Mouse (Mus musculus) yolk sac, embryonic 10.5 days (tissue): Measurements from ENCODE around the gene Cdk8.

Source experiments
- DNase-seq: peaks from one replicate; pipeline ENCODE4 v3.0.0-alpha.2; 2017; ENCODE audit warnings: low spot score

The Cdk8 gene

DNA sequence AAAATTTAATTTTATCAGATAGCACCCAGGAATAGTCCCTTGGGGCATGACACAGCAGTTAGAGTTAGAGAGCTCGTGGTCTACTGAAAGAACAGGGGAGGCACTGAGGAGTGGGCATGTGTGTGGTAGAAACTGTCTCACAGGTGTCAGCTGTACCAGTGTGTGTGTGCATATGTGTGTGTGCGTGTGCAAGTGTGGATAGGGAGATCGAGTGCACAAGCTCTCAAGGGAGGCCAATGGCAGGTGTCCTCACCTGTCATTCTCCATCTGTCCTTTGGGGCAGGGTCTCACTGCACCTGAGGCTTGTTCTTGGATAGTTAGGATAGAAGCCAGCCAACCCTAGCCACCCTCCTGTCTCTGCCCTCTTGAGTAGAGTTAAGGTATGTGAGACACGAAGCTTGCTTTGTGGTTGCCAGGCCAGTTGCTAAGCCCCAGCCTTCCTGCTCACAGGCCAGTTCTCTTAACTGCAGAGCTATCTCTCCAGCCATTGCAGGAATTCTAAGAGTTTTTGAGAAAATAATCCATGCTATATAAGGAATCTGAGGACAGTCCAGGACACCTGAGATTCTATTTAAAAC, 50.3 kb downstream of the Cdk8 start:
- DNase-seq = no peak

DNA sequence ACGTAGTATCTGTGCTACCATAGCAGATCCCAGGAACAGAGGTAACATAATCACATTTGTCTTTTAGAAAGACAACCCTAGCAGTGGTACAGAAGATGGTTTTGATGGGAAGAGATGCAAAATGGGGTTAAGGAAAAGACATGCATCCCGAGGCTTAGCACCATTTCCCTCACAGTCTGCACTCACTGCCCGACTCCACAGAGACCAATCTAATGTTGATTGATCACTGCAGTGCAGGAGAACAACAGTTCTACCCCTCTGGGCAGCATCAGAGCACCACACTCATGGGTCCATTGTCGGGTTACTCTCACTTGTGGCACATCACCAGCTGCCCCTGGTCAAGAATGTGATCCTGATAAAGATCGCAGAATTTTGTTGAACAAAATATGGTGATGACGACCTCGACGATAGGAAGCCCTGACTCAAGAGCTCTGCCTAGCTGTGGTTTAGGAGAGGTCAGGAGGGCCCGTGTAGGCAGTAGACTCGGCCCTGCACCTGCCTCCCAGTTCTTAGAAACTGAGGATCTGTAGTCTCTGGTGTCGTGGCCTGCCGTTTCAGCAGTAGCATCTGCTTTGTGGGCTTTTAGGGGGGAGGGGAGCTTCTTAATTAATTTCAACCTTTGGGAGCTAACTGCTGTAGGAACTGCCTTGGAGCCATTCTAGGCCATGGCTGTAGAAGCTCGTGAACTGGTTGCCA, 51.0 kb downstream of the Cdk8 start:
- no peak for DNase-seq

DNA sequence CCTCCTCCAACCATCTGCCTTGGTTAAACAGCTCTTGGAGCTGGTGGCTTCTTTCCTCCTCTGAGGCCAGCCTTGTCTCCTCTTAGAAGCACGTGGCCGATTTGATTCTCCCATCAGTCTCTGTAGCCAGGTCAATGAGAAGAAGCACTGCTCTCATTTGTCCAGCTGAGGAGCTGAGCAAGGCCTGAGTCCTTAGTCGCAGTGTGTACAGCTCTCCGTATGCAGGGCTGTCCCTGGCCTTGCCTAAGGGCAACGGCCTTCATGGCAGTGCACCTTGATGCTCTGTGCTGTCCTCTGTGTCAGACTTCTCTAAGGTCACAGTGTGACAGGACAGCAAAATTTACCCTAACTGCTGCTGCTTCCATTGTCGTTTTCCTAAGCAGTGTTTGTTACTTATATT, 52.9 kb downstream of the Cdk8 start:
- DNase-seq = no peak

- DNase-seq = no peak
Measured at GRCm38 (mm10) chr5:146287416-146287815, 56.4 kb downstream of the Cdk8 start.

GRCm38 (mm10) chr5:146288048-146288501, 57.0 kb downstream of the Cdk8 start:
- DNase-seq = no peak

- peak; percentile 78 for DNase-seq
Measured at GRCm38 (mm10) chr5:146289921-146290320, 58.9 kb downstream of the Cdk8 start.

DNA sequence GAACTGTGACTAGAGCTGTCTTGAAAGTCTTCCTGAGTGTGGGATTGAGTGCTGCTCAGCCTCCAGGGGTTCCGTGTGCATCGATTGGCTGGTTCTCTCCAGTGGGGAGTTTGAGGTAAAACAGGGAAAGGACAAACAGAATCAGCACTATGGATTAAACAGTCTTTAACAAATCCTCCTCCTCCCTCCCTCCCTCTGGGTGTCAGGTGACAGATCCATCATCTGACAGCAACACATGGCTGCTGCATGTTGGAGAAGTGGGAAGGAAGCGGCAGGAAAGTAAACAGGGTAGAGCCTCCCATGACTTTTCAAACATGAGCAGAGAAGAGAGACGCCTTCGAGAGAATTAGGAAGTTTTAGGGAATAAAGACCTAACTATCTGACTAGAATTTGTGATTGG, 59.4 kb downstream of the Cdk8 start:
- DNase-seq = peak; percentile 73

GRCm38 (mm10) chr5:146291560-146291959, 60.5 kb downstream of the Cdk8 start:
- DNase-seq = no peak

- DNase-seq = no peak
Measured at GRCm38 (mm10) chr5:146292896-146293680, 62.1 kb downstream of the Cdk8 start.

- DNase-seq = peak; percentile 67
Measured at GRCm38 (mm10) chr5:146293919-146294700, 63.1 kb downstream of the Cdk8 start.

DNA sequence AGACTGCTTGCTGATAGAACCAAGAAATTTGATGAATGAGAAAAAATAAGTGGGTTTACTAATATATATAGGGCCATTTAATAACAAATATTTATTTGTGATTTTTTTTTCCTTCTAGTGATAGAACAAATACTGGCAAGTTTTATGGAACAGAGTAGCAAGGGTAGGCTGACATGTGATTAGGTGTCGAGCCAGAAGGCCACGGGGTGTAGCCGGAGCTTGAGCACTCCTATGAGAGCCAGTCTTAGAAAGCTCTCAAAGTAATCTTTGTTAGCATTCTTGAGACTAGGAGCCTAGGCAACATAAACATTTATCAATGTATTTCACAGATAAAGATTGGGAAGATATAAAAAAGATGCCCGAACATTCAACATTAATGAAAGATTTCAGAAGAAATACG, 63.8 kb downstream of the Cdk8 start:
- DNase-seq = no peak

- no peak for DNase-seq
Measured at GRCm38 (mm10) chr5:146298807-146299519, 67.9 kb downstream of the Cdk8 start.

GRCm38 (mm10) chr5:146299520-146299870, 68.5 kb downstream of the Cdk8 start:
- no peak for DNase-seq

DNA sequence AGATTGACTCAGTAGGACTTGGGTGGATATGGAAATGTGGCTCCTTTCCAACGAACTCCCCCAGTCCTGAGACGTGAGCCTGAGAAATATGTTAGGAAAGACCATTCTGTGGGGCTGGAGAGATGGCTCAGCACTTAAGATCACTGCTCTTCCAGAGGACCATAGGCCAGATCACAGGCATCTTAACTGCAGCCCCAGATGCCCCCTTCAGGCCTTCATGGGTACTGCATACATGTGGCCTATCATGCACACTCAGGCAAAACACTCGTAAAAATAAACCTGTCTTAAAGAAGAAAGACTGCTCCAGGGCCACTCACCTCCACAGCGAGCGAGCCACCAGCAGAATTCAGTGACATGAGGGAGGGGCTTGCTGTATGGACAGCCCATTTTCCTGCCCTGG, 72.4 kb downstream of the Cdk8 start:
- DNase-seq = peak; percentile 40

- peak; percentile 80 for DNase-seq
Measured at GRCm38 (mm10) chr5:146307046-146307743, 76.2 kb downstream of the Cdk8 start.

GRCm38 (mm10) chr5:146307744-146308096, 76.7 kb downstream of the Cdk8 start:
- no peak for DNase-seq

GRCm38 (mm10) chr5:146314538-146314937, 83.5 kb downstream of the Cdk8 start:
- DNase-seq = no peak

DNA sequence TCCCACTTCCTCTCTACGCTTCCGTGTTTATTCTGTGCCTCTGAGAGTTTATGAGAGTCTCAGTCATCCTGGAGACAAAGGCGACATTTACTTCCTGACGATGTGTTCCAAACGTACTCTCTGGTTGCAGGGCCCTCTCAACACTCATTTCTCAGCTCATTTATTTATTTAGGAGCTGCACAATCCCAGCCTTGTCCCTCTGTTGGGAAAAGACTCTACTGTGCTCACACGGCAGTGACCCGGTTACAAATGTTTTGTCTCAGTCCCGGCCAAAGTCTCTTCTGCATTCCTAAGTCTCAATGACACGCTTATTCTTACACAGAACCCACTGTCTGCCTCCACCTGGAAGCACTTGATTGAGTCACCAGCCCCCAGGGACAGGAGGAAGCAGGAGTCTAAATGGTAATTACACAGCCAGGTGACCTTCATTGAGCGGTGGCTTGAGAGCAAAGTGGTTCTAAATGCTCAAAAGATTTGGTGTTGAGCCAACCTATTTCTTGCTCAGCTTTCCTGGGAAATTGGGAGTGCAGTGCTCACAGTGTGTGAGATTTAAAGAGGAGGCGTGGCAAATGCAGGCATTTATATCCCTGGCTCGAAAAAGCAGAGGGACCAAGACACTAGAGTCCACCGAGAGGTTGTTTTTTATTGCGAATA, 84.4 kb downstream of the Cdk8 start:
- peak; percentile 37 for DNase-seq

DNA sequence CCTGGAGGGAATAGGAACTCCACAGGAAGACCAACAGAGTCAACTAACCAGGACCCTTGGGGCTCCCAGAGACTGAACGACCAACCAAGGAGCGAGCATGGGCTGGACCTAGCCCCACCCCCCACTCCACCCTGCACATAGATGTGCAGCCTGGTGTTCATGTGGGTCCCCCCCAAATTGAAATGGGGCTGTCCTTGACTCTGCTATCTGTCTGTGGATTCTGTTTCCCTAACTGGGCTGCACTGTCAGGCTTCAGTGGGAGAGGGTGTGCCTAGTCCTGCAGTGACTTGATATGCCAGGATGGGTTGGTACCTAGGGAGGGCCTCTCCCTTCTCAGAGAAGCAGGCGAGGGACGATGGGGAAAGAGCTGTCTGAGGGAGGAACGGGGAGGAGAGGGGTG, 85.3 kb downstream of the Cdk8 start:
- DNase-seq = no peak

DNA sequence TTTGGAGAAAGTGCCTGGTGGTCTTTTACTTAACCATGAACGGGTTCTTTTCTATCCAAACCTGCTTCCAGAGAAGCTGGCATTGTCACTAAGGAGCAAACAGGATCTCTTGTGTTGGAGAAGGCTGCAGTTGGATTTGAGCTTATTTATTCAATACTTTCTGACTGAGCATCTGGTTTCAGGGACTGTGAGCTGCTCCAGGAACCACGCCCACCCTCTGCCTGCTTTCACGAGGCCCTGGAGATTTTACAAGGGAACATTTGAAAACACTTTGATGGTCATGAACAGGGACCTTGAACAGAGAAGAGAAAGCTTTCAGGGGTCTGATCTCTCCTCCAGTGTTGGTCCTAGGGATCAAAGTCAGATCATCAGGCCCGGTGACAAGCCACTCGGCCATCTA, 87.0 kb downstream of the Cdk8 start:
- DNase-seq = no peak

- no peak for DNase-seq
Measured at GRCm38 (mm10) chr5:146318461-146318860, 87.4 kb downstream of the Cdk8 start.
